Mouse (Mus musculus) retina, postnatal 1 day (tissue): ENCODE measurements around the gene Psrc1.

Experiments
- DNase-seq: peaks from one replicate; pipeline ENCODE4 v3.0.0-alpha.2; 2012

Psrc1 gene

GRCm38 (mm10) chr3:108424944-108425623 lies 41.4 kb downstream of the Psrc1 start:
- DNase-seq, result no peak

GRCm38 (mm10) chr3:108425624-108426018 lies 42.0 kb downstream of the Psrc1 start:
- DNase-seq, result no peak

- peak; percentile 96 for DNase-seq
These were observed 49.0 kb downstream of the Psrc1 start for GRCm38 (mm10) chr3:108432542-108433187.

- peak; percentile 93 for DNase-seq
These were observed 49.7 kb downstream of the Psrc1 start for GRCm38 (mm10) chr3:108433188-108433880.

- no peak for DNase-seq
These were observed 50.3 kb downstream of the Psrc1 start for GRCm38 (mm10) chr3:108433881-108434495.

- no peak for DNase-seq
These were observed 52.2 kb downstream of the Psrc1 start for GRCm38 (mm10) chr3:108435701-108436379.

- DNase-seq, result peak; percentile 24
These were observed 52.7 kb downstream of the Psrc1 start for GRCm38 (mm10) chr3:108436380-108436714.
